Mouse (Mus musculus) CH12.LX (cell line): ENCODE results near the gene Nxpe5. TPM values are rescaled to one million over a fixed set of nuclear protein-coding genes. Genes with fewer than 3 reads are reported as not detected.

Experiments
- DNase-seq: peaks from one replicate; pipeline ENCODE4 v3.0.0-alpha.2; 2013; ENCODE audit errors: extremely low read depth
- H3K27ac ChIP-seq: 2 replicates; pipeline ENCODE4 v1.5.1; 2012; ENCODE audit warnings: low read depth, mild to moderate bottlenecking, control low read depth, moderate library complexity; ENCODE audit not compliant: insufficient read depth
- H3K27me3 ChIP-seq: replicated peaks from 2 replicates; pipeline ENCODE3; 2012; ENCODE audit warnings: inconsistent platforms
- H3K36me3 ChIP-seq, 2 experiments: replicated peaks in 1 of 2; 2 replicates each; pipeline versions ENCODE3 to v1.6.1; 2012; ENCODE audit warnings: inconsistent platforms in 1 of 2, low read length in 1 of 2, mild to moderate bottlenecking in 1 of 2, mixed read lengths in 1 of 2, moderate library complexity in 1 of 2; ENCODE audit not compliant: control insufficient read depth in 1 of 2, insufficient read depth in 1 of 2
- H3K4me1 ChIP-seq, 2 experiments: 2 replicates each; pipeline ENCODE4 v1.6.1; 2012; ENCODE audit warnings: inconsistent platforms in 1 of 2, moderate library complexity in 1 of 2; ENCODE audit not compliant: insufficient read depth in 2 of 2, control insufficient read depth in 1 of 2
- H3K4me2 ChIP-seq: 2 replicates; pipeline ENCODE4 v1.6.1; 2012; ENCODE audit warnings: low read depth, mild to moderate bottlenecking, control low read depth; ENCODE audit not compliant: poor library complexity, insufficient read depth, severe bottlenecking
- H3K4me3 ChIP-seq, 3 experiments: fragments of 150-350 bp in 1 of 3; sonication (generic) in 1 of 3; replicated peaks in 1 of 3; 2 replicates each; pipeline versions ENCODE3 to v1.5.1; 2011 to 2012; ENCODE audit warnings: low read depth in 2 of 3, low read length in 2 of 3, mild to moderate bottlenecking in 2 of 3, moderate library complexity in 2 of 3, control low read depth in 1 of 3, improper control_type of control experiment in 1 of 3, inconsistent platforms in 1 of 3, mixed read lengths in 1 of 3; ENCODE audit not compliant: poor library complexity in 1 of 3
- H3K79me2 ChIP-seq: replicated peaks from 2 replicates; pipeline ENCODE4 v1.6.1; 2012; ENCODE audit warnings: mild to moderate bottlenecking, moderate library complexity; ENCODE audit not compliant: control insufficient read depth, poor library complexity, insufficient read depth, severe bottlenecking; ENCODE audit errors: extremely low read depth
- H3K9ac ChIP-seq: 2 replicates; pipeline ENCODE4 v1.6.1; 2012; ENCODE audit warnings: low read depth, mild to moderate bottlenecking, control low read depth, moderate library complexity; ENCODE audit not compliant: insufficient read depth
- H3K9me3 ChIP-seq: replicated peaks from 2 replicates; pipeline ENCODE3; 2012; ENCODE audit warnings: low read length, inconsistent platforms, mixed read lengths
- CHD1 ChIP-seq: IDR thresholded peaks from 2 replicates; pipeline ENCODE4 v1.6.1; 2012; ENCODE audit warnings: low read depth, low read length, improper control_type of control experiment, inconsistent platforms
- CHD2 ChIP-seq: IDR thresholded peaks from 2 replicates; pipeline ENCODE4 v1.6.1; 2011; ENCODE audit warnings: low read length, improper control_type of control experiment
- E2F4 ChIP-seq: IDR thresholded peaks from 2 replicates; pipeline ENCODE4 v1.6.1; 2011; ENCODE audit warnings: low read depth, low read length, improper control_type of control experiment; ENCODE audit not compliant: insufficient replicate concordance
- ETS1 ChIP-seq: conservative IDR thresholded peaks from 2 replicates; pipeline ENCODE4 v1.6.1; 2012; ENCODE audit warnings: low read depth, mild to moderate bottlenecking, inconsistent platforms, low read length, improper control_type of control experiment, moderate library complexity
- HCFC1 ChIP-seq: IDR thresholded peaks from 2 replicates; pipeline ENCODE4 v1.6.1; 2012; ENCODE audit warnings: low read depth, mild to moderate bottlenecking, inconsistent platforms, low read length, improper control_type of control experiment
- IRF4 ChIP-seq: IDR thresholded peaks from 2 replicates; pipeline ENCODE4 v1.6.1; 2014; ENCODE audit warnings: low read depth, mild to moderate bottlenecking, inconsistent platforms, low read length, improper control_type of control experiment
- JUND ChIP-seq: conservative IDR thresholded peaks from 2 replicates; pipeline ENCODE4 v1.6.1; 2011; ENCODE audit warnings: low read depth, low read length, improper control_type of control experiment
- KAT2A ChIP-seq: IDR thresholded peaks from 2 replicates; pipeline ENCODE4 v1.6.1; 2012; ENCODE audit warnings: low read length, improper control_type of control experiment, inconsistent platforms; ENCODE audit not compliant: insufficient replicate concordance
- MYC ChIP-seq: IDR thresholded peaks from 2 replicates; pipeline ENCODE4 v1.6.1; 2011; ENCODE audit warnings: low read depth, mild to moderate bottlenecking, improper control_type of control experiment, low read length
- NELFE ChIP-seq: IDR thresholded peaks from 2 replicates; pipeline ENCODE4 v1.6.1; 2011; ENCODE audit warnings: low read depth, low read length, improper control_type of control experiment
- POLR2A ChIP-seq: IDR thresholded peaks from 2 replicates; pipeline ENCODE4 v1.6.1; 2011; ENCODE audit warnings: low read depth, mild to moderate bottlenecking, improper control_type of control experiment, low read length
- POLR2AphosphoS2 ChIP-seq: IDR thresholded peaks from 2 replicates; pipeline ENCODE4 v1.6.1; 2011; ENCODE audit warnings: low read depth, low read length, improper control_type of control experiment
- RAD21 ChIP-seq: IDR thresholded peaks from 2 replicates; pipeline ENCODE4 v1.6.1; 2011; ENCODE audit warnings: low read depth, mild to moderate bottlenecking, low read length, improper control_type of control experiment, moderate library complexity
- RCOR1 ChIP-seq: conservative IDR thresholded peaks from 2 replicates; pipeline ENCODE4 v1.6.1; 2012; ENCODE audit warnings: low read depth, mild to moderate bottlenecking, inconsistent platforms, low read length, improper control_type of control experiment
- TBP ChIP-seq: conservative IDR thresholded peaks from 2 replicates; pipeline ENCODE4 v1.6.1; 2011; ENCODE audit warnings: low read depth, low read length, improper control_type of control experiment
- ZC3H11A ChIP-seq: IDR thresholded peaks from 2 replicates; pipeline ENCODE4 v1.6.1; 2012; ENCODE audit warnings: low read depth, mild to moderate bottlenecking, inconsistent platforms, low read length, improper control_type of control experiment
- ZKSCAN1 ChIP-seq: IDR thresholded peaks from 2 replicates; pipeline ENCODE4 v1.6.1; 2012; ENCODE audit warnings: low read depth, inconsistent platforms, low read length, improper control_type of control experiment, borderline replicate concordance
- dilution Hi-C: fragments of 300-500 bp; cut with MboI; formaldehyde crosslinking; loops from 2 replicates; pipeline ENCODE4 v1.14.3; 2020; ENCODE audit warnings: low sequenced_read_pairs; ENCODE audit not compliant: extremely low pct_unique_long_range_greater_than_20kb, extremely low pct_ligation_motif_present
- in situ Hi-C: fragments of 300-500 bp; cut with MboI; formaldehyde crosslinking; loops from 3 replicates; pipeline ENCODE4 v1.14.3; 2019; ENCODE audit warnings: low sequenced_read_pairs, low pct_ligation_motif_present, low pct_unique_long_range_greater_than_20kb, mixed read lengths
- polyA plus RNA-seq: library from polyadenylated mRNA; unstranded; fragments of >175 nt; gene quantifications from 2 replicates; pipeline ENCODE4 v1.2.1, GENCODE M21; 2012; ENCODE audit warnings: low read depth; ENCODE audit not compliant: insufficient read length
- total RNA-seq, 2 experiments: library from RNA; depleted of rRNA; stranded (reverse); fragments of 300-350 nt in 1 of 2; fragments of >200 nt in 1 of 2; gene quantifications; 2 replicates each; pipeline ENCODE4 v1.2.3; 2012 to 2014

The Nxpe5 gene
- total and polyA plus RNA-seq, 3 experiments: not detected

DNA sequence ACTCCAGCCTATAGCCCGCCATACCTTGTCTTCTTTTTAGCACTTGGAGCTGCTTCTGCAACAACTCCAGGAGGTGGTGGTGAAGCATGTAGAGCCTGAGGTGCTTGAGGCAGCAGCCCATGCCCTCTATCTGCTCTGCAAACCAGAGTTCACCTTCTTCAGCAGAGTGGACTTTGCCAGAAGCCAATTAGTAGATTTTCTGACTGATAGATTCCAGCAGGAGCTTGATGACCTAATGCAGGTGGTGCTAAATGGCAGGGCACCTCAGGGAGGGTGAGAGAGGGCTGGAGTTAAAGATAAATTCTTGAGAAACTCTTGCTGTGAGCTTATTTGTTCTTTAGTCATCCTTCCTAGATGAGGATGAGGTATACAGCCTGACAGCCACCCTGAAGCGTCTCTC is 73.9 kb downstream of the Nxpe5 start:
- no peaks in the 10 kb centered on the region for H3K9me3 ChIP-seq
- no peak overlapping the region for H3K4me3 ChIP-seq
- TF ChIP-seq POLR2A (no peak), ZC3H11A (no peak), RAD21 (no peak), E2F4 (no peak), IRF4 (no peak), HCFC1 (no peak), MYC (no peak), KAT2A (no peak), RCOR1 (no peak), CHD2 (no peak), ZKSCAN1 (no peak), ETS1 (no peak), NELFE (no peak), JUND (no peak), TBP (no peak), CHD1 (no peak), POLR2AphosphoS2 (no peak)
- H3K27ac ChIP-seq: no peak overlapping the region
- H3K4me1 ChIP-seq: no peaks in the 10 kb centered on the region
- H3K79me2 ChIP-seq: no peaks in the 10 kb centered on the region
- dilution Hi-C loops (no loop called here), in situ Hi-C loops (no loop called here)
- no peak overlapping the region for H3K9ac ChIP-seq
- H3K4me2 ChIP-seq: no peak overlapping the region
- no peak for DNase-seq
- H3K36me3 ChIP-seq: no peaks in the 10 kb centered on the region
- peaks cover 37% of the 10 kb centered on the region for H3K27me3 ChIP-seq

Other genes starting within 250 kb of the Nxpe5 start
Only the 20 nearest of the 21 such genes appear.
- gene Smok3a, start 204.6 kb upstream of the Nxpe5 start, total RNA-seq (2012; rRNA removed): not detected in 2 replicates
- not detected in 2 replicates for gene Smok3a, start 204.6 kb upstream of the Nxpe5 start, total RNA-seq (2014; rRNA removed)
- not detected in 2 replicates for gene Smok3a, start 204.6 kb upstream of the Nxpe5 start, polyA plus RNA-seq
- gene Smok3b, start 204.5 kb upstream of the Nxpe5 start, total RNA-seq (2012; rRNA removed): not detected in 2 replicates
- not detected in 2 replicates for gene Smok3b, start 204.5 kb upstream of the Nxpe5 start, total RNA-seq (2014; rRNA removed)
- gene Smok3b, start 204.5 kb upstream of the Nxpe5 start, polyA plus RNA-seq: not detected in 2 replicates
- not detected in 2 replicates for gene Smok3c, start 172.7 kb upstream of the Nxpe5 start, total RNA-seq (2012; rRNA removed)
- gene Smok3c, start 172.7 kb upstream of the Nxpe5 start, total RNA-seq (2014; rRNA removed): not detected in 2 replicates
- gene Smok3c, start 172.7 kb upstream of the Nxpe5 start, polyA plus RNA-seq: not detected in 2 replicates
- gene Zkscan1, start 140.8 kb upstream of the Nxpe5 start, total RNA-seq (2012; rRNA removed): 9.5 and 10.5 TPM in 2 replicates
- 10.7 and 12.0 TPM in 2 replicates for gene Zkscan1, start 140.8 kb upstream of the Nxpe5 start, total RNA-seq (2014; rRNA removed)
- gene Zkscan1, start 140.8 kb upstream of the Nxpe5 start, polyA plus RNA-seq: 8.9 and 9.2 TPM in 2 replicates
- 9.0 and 10.8 TPM in 2 replicates for gene Zscan21, start 109.0 kb upstream of the Nxpe5 start, total RNA-seq (2012; rRNA removed)
- gene Zscan21, start 109.0 kb upstream of the Nxpe5 start, total RNA-seq (2014; rRNA removed): 9.0 and 9.6 TPM in 2 replicates
- gene Zscan21, start 109.0 kb upstream of the Nxpe5 start, polyA plus RNA-seq: 12.1 and 13.6 TPM in 2 replicates
- 5.2 and 5.8 TPM in 2 replicates for gene Zfp113, start 70.2 kb upstream of the Nxpe5 start, total RNA-seq (2012; rRNA removed)
- gene Zfp113, start 70.2 kb upstream of the Nxpe5 start, total RNA-seq (2014; rRNA removed): 5.5 and 7.0 TPM in 2 replicates
- 4.1 and 4.4 TPM in 2 replicates for gene Zfp113, start 70.2 kb upstream of the Nxpe5 start, polyA plus RNA-seq
- 78.4 and 80.6 TPM in 2 replicates for gene Cops6, start 64.8 kb upstream of the Nxpe5 start, total RNA-seq (2012; rRNA removed)
- gene Cops6, start 64.8 kb upstream of the Nxpe5 start, total RNA-seq (2014; rRNA removed): 86.4 and 88.4 TPM in 2 replicates
- gene Cops6, start 64.8 kb upstream of the Nxpe5 start, polyA plus RNA-seq: 205 and 210 TPM in 2 replicates
- 16.7 and 17.4 TPM in 2 replicates for gene Ap4m1, start 53.9 kb upstream of the Nxpe5 start, total RNA-seq (2012; rRNA removed)
- 20.4 and 21.5 TPM in 2 replicates for gene Ap4m1, start 53.9 kb upstream of the Nxpe5 start, total RNA-seq (2014; rRNA removed)
- 26.3 and 27.5 TPM in 2 replicates for gene Ap4m1, start 53.9 kb upstream of the Nxpe5 start, polyA plus RNA-seq
- gene Mcm7, start 53.5 kb upstream of the Nxpe5 start, total RNA-seq (2012; rRNA removed): 146 and 193 TPM in 2 replicates
- 206 and 209 TPM in 2 replicates for gene Mcm7, start 53.5 kb upstream of the Nxpe5 start, total RNA-seq (2014; rRNA removed)
- gene Mcm7, start 53.5 kb upstream of the Nxpe5 start, polyA plus RNA-seq: 267 and 277 TPM in 2 replicates
- gene Taf6, start 38.4 kb upstream of the Nxpe5 start, total RNA-seq (2012; rRNA removed): 60.9 and 62.1 TPM in 2 replicates
- gene Taf6, start 38.4 kb upstream of the Nxpe5 start, total RNA-seq (2014; rRNA removed): 59.8 and 60.2 TPM in 2 replicates
- gene Taf6, start 38.4 kb upstream of the Nxpe5 start, polyA plus RNA-seq: 56.8 and 61.5 TPM in 2 replicates
- gene Cnpy4, start 38.4 kb upstream of the Nxpe5 start, total RNA-seq (2012; rRNA removed): 19.2 and 22.5 TPM in 2 replicates
- 21.6 and 26.7 TPM in 2 replicates for gene Cnpy4, start 38.4 kb upstream of the Nxpe5 start, total RNA-seq (2014; rRNA removed)
- gene Cnpy4, start 38.4 kb upstream of the Nxpe5 start, polyA plus RNA-seq: 24.9 and 31.0 TPM in 2 replicates
- 0.84 and 1.4 TPM in 2 replicates for gene Mblac1, start 31.6 kb upstream of the Nxpe5 start, total RNA-seq (2012; rRNA removed)
- 0.17 TPM in 1 of 2 replicates, not detected in the other for gene Mblac1, start 31.6 kb upstream of the Nxpe5 start, total RNA-seq (2014; rRNA removed)
- 0.31 and 0.41 TPM in 2 replicates for gene Mblac1, start 31.6 kb upstream of the Nxpe5 start, polyA plus RNA-seq
- gene Lamtor4, start 29.6 kb downstream of the Nxpe5 start, total RNA-seq (2012; rRNA removed): 42.0 and 44.0 TPM in 2 replicates
- 40.1 and 40.3 TPM in 2 replicates for gene Lamtor4, start 29.6 kb downstream of the Nxpe5 start, total RNA-seq (2014; rRNA removed)
- 24.5 and 35.5 TPM in 2 replicates for gene Lamtor4, start 29.6 kb downstream of the Nxpe5 start, polyA plus RNA-seq
- 11.2 and 15.9 TPM in 2 replicates for gene BC037034, start 38.1 kb downstream of the Nxpe5 start, total RNA-seq (2012; rRNA removed)
- 4.4 and 4.5 TPM in 2 replicates for gene BC037034, start 38.1 kb downstream of the Nxpe5 start, total RNA-seq (2014; rRNA removed)
- gene BC037034, start 38.1 kb downstream of the Nxpe5 start, polyA plus RNA-seq: 15.4 and 15.6 TPM in 2 replicates
- 0.21 and 0.25 TPM in 2 replicates for gene Gal3st4, start 46.9 kb downstream of the Nxpe5 start, total RNA-seq (2012; rRNA removed)
- not detected in 2 replicates for gene Gal3st4, start 46.9 kb downstream of the Nxpe5 start, total RNA-seq (2014; rRNA removed)
- gene Gal3st4, start 46.9 kb downstream of the Nxpe5 start, polyA plus RNA-seq: not detected in 2 replicates
- gene Gm43720, start 54.1 kb downstream of the Nxpe5 start, total RNA-seq (2012; rRNA removed): not detected in 2 replicates
- not detected in 2 replicates for gene Gm43720, start 54.1 kb downstream of the Nxpe5 start, total RNA-seq (2014; rRNA removed)
- not detected in 2 replicates for gene Gm43720, start 54.1 kb downstream of the Nxpe5 start, polyA plus RNA-seq
- not detected in 2 replicates for gene Gpc2, start 54.1 kb downstream of the Nxpe5 start, total RNA-seq (2012; rRNA removed)
- gene Gpc2, start 54.1 kb downstream of the Nxpe5 start, total RNA-seq (2014; rRNA removed): not detected in 2 replicates
- gene Gpc2, start 54.1 kb downstream of the Nxpe5 start, polyA plus RNA-seq: not detected in 2 replicates
- not detected in 2 replicates for gene Stag3, start 54.3 kb downstream of the Nxpe5 start, total RNA-seq (2012; rRNA removed)
- gene Stag3, start 54.3 kb downstream of the Nxpe5 start, total RNA-seq (2014; rRNA removed): not detected in 2 replicates
- gene Stag3, start 54.3 kb downstream of the Nxpe5 start, polyA plus RNA-seq: not detected in 2 replicates
- gene Pvrig, start 116.1 kb downstream of the Nxpe5 start, total RNA-seq (2012; rRNA removed): 0.21 TPM in 1 of 2 replicates, not detected in the other
- gene Pvrig, start 116.1 kb downstream of the Nxpe5 start, total RNA-seq (2014; rRNA removed): 0.23 and 0.87 TPM in 2 replicates
- 0.45 and 0.50 TPM in 2 replicates for gene Pvrig, start 116.1 kb downstream of the Nxpe5 start, polyA plus RNA-seq
- gene Zfp157, start 215.6 kb downstream of the Nxpe5 start, total RNA-seq (2012; rRNA removed): 8.6 and 8.7 TPM in 2 replicates
- 12.7 and 12.9 TPM in 2 replicates for gene Zfp157, start 215.6 kb downstream of the Nxpe5 start, total RNA-seq (2014; rRNA removed)
- gene Zfp157, start 215.6 kb downstream of the Nxpe5 start, polyA plus RNA-seq: 7.8 and 7.9 TPM in 2 replicates